Mouse (Mus musculus) heart, embryonic 12.5 days (tissue): ENCODE measurements around the gene Batf3. TPM values are rescaled to one million over a fixed set of nuclear protein-coding genes. Genes with fewer than 3 reads are reported as not detected.
A peak's percentile ranks its signal among the peaks of the same experiment; 100 is the strongest.
"Not testable (repeated sequence)": the region's sequence is repeated elsewhere in the genome, so short reads cannot be mapped to it uniquely, and the experiment has no call there.

Source experiments
- ATAC-seq: fragments of 200-750 bp; cut with Nextera tagmentation; 2 replicates; pipeline ENCODE4 v1.8.0; 2017; ENCODE audit warnings: moderate TSS enrichment, moderate library complexity; ENCODE audit not compliant: insufficient number of reproducible peaks, low FRiP score
- H3K27ac ChIP-seq: fragments of 300-500 bp; sonication (generic); 2 replicates; pipeline ENCODE4 v1.5.1; 2016; ENCODE audit warnings: mild to moderate bottlenecking, moderate library complexity; ENCODE audit not compliant: poor library complexity, severe bottlenecking
- H3K27me3 ChIP-seq: fragments of 300-500 bp; sonication (generic); replicated peaks from 2 replicates; pipeline ENCODE4 v1.6.1; 2016; ENCODE audit warnings: mild to moderate bottlenecking, moderate library complexity
- H3K36me3 ChIP-seq: fragments of 300-500 bp; sonication (generic); 2 replicates; pipeline ENCODE4 v1.6.1; 2016; ENCODE audit warnings: mild to moderate bottlenecking, moderate library complexity
- H3K4me1 ChIP-seq: fragments of 300-500 bp; sonication (generic); replicated peaks from 2 replicates; pipeline ENCODE4 v1.6.1; 2016; ENCODE audit warnings: mild to moderate bottlenecking
- H3K4me2 ChIP-seq: fragments of 300-500 bp; sonication (generic); 2 replicates; pipeline ENCODE4 v1.6.1; 2016; ENCODE audit warnings: mild to moderate bottlenecking, moderate library complexity
- H3K4me3 ChIP-seq: fragments of 300-500 bp; sonication (generic); 2 replicates; pipeline ENCODE4 v1.5.1; 2016; ENCODE audit warnings: mild to moderate bottlenecking
- H3K9ac ChIP-seq: fragments of 300-500 bp; sonication (generic); 2 replicates; pipeline ENCODE4 v1.6.1; 2016; ENCODE audit warnings: mild to moderate bottlenecking, moderate library complexity
- H3K9me3 ChIP-seq: fragments of 300-500 bp; sonication (generic); replicated peaks from 2 replicates; pipeline ENCODE4 v1.6.1; 2016; ENCODE audit warnings: mild to moderate bottlenecking, moderate library complexity
- WGBS: fragments of 180-500 bp; shearing (Covaris S2); methylation state at CpG from one replicate; pipeline ENCODE4 v1.1.7; 2016; 5-methylcytosine and 5-hydroxymethylcytosine counted together
- polyA plus RNA-seq: library from polyadenylated mRNA; unstranded; fragments of >200 nt; fragmentation: Nextera tagmentation; extraction: Ambion mirVana; gene quantifications from 2 replicates; pipeline ENCODE4 v1.2.1, GENCODE M21; 2016

Gene Batf3
- polyA plus RNA-seq, 1 experiment from 2014 or later, result 4.8 TPM

DNA sequence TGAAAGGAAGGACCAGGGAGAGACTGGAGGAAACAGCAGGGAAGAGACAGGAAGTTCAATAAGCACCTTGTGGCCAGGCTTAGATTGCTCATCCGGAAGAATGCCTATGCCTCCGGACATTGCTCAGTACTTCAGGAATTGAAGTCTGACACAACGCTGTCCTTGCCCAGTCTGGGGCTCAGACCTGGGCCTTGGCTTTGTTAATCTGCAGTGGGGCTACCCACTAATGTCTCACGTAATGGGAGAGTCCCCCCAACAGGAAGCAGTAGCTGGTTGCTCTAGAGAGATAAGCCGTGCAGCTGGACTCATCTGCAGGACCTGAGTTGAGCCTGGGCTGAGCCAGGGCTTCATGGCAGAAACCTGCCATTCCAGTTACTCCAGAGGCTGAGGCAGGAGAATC lies 35.3 kb downstream of the Batf3 start:
- Histone ChIP-seq H3K9ac (no peak overlapping the region), H3K9me3 (peaks cover 8% of the 10 kb centered on the region), H3K4me1 (peaks cover 16% of the 10 kb centered on the region; the same call in 1 of the 2 replicates), H3K27ac (no peak overlapping the region), H3K4me2 (no peak overlapping the region), H3K27me3 (no peaks in the 10 kb centered on the region), H3K4me3 (no peak overlapping the region), H3K36me3 (no peaks in the 10 kb centered on the region)
- ATAC-seq, result 0 out of 2 replicates have a peak, but pooled peaks have one; percentile 29
- 37% methylated on average over 5 of the region's 5 CpGs for WGBS

DNA sequence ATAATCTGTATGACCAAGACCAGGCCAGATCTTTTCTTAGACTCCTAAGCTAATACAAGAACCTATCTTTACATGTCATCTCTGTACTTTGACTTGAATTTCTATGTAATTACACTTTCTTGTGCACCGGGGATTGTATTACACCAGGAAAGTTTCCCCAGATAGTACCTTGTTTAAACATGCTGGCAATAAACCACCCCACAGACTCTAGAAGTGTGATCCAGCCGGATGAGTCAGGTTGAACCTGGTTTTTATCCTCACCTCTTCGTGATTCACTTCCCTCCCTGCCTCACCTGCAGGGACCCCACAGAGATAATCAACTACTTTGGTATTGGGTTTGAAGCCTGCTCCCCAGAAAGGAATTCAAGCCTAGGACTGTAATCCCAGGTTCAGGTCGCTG lies 37.8 kb downstream of the Batf3 start:
- H3K4me1 ChIP-seq, result peaks cover 27% of the 10 kb centered on the region
- no peak overlapping the region for H3K4me2 ChIP-seq
- 62% methylated on average over 4 of the region's 4 CpGs for WGBS
- H3K9ac ChIP-seq, result no peak overlapping the region
- H3K36me3 ChIP-seq, result no peaks in the 10 kb centered on the region
- H3K9me3 ChIP-seq, result no peaks in the 10 kb centered on the region
- ATAC-seq, result no peak
- H3K27me3 ChIP-seq, result no peaks in the 10 kb centered on the region
- no peak overlapping the region for H3K27ac ChIP-seq
- H3K4me3 ChIP-seq, result no peak overlapping the region

DNA sequence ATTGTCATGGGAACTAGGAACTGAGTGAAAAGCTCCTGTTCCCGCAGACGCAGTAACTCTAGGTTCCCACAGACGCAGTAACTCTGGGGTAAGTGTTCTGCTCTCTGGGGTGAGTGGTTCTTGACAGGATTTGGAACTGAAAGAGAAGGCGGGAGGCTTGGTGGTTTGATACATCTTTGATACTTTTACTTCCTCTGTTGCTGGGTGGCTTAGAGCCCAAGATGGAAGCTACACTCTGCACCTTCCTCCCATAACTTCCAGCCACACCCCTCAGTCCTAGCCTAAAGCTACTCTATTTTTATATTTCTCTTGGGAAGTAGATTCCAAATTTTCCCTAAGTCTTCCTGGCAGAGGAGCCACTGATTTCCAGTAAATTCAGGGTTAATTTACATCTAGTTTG lies 40.8 kb downstream of the Batf3 start:
- Histone ChIP-seq H3K4me1 (peaks cover 16% of the 10 kb centered on the region; the same call in 1 of the 2 replicates), H3K9ac (no peak overlapping the region), H3K27ac (peak overlapping the region; percentile 19; the same call in 1 of the 2 replicates), H3K4me3 (no peak overlapping the region), H3K36me3 (no peaks in the 10 kb centered on the region), H3K4me2 (no peak overlapping the region), H3K9me3 (0 out of 2 replicates have a peak, but pooled peaks cover 6% of the 10 kb centered on the region), H3K27me3 (no peaks in the 10 kb centered on the region)
- no peak for ATAC-seq
- 91% methylated on average over 4 of the region's 4 CpGs for WGBS

DNA sequence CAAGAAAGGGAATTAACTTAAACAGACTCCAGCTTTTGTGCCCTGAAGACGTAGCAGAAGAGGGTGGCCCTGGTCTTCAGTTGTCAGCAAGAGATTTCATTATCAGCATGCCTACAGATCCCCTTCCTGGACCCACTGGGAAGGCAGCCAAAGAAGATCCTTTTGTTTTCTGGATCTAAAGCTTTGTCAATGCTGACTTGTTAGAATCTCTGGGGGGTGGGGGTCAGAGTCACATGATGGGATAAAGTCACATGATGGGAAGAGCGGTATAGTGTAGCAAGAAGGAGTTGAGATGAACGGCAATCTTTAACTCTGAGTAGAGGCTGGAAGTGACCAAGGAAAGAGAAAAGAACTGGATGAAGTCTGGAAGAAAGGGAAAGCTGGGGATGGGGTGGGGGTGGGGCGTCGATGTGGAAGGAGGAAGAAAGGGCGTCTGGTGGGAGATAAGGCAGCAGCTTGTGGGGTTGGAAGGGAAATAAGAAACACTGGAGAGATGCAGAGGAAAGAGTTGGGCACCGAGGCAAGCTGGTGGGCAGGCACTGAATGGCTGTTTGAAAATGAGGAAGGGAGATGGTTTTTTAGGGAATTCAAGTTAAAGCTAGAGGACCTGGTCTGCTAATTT lies 41.3 kb downstream of the Batf3 start:
- H3K27me3 ChIP-seq, result no peaks in the 10 kb centered on the region
- WGBS, result 29% methylated on average over 7 of the region's 7 CpGs
- H3K27ac ChIP-seq, result peak overlapping the region; percentile 45; the same call in 1 of the 2 replicates
- ATAC-seq, result peak; percentile 53; the same call in 1 of the 2 replicates
- H3K9me3 ChIP-seq, result 0 out of 2 replicates have a peak, but pooled peaks cover 6% of the 10 kb centered on the region
- peaks cover 13% of the 10 kb centered on the region; the same call in 1 of the 2 replicates for H3K4me1 ChIP-seq
- no peaks in the 10 kb centered on the region for H3K36me3 ChIP-seq
- no peak overlapping the region for H3K9ac ChIP-seq
- H3K4me2 ChIP-seq, result peak overlapping the region; percentile 8; the same call in 1 of the 2 replicates
- H3K4me3 ChIP-seq, result no peak overlapping the region

DNA sequence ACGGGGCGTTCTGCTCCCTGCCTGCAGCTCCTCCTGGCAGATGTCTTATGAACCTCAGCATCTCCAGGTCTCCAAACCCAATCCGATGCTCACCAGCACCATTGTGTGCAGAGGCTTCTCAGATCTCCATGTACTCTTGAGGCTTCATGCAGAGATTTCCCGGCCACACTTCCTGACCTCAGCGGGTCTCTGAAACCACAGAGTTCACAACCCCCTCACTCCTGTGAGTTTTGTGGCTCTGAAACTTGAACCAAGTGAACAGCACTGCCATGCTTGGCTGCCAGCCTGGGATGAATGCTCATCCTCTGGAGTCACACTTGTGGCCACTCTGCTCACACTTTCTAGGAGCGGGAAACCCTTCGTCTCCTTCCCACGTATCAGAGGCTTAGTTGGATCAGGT lies 43.3 kb downstream of the Batf3 start:
- H3K9me3 ChIP-seq, result 0 out of 2 replicates have a peak, but pooled peaks cover 6% of the 10 kb centered on the region
- H3K36me3 ChIP-seq, result no peaks in the 10 kb centered on the region
- H3K27me3 ChIP-seq, result no peaks in the 10 kb centered on the region
- peaks cover 12% of the 10 kb centered on the region; the same call in 1 of the 2 replicates for H3K4me1 ChIP-seq
- H3K27ac ChIP-seq, result no peak overlapping the region
- no peak overlapping the region for H3K4me3 ChIP-seq
- 77% methylated on average over 8 of the region's 8 CpGs for WGBS
- ATAC-seq, result no peak
- H3K4me2 ChIP-seq, result no peak overlapping the region
- no peak overlapping the region for H3K9ac ChIP-seq

DNA sequence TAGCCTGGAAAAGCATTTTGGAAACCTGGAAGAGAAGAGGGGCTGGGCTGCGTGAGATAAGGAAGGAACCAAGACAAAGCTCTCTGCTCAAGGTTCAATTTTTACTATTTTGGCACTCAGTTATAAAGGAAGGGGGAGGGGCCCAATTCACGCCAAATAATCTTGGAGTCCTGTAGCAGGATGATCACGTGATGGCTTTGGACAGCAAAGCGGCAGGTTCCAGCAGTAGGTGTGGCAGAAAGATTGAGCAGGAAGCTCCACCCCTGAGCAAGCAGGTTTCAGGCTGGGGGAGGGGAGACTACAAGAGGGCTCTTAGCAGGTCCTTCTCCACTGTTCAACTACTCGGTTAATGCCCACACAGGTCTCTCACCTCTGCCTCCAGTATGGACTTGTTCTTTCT lies 51.8 kb downstream of the Batf3 start:
- H3K36me3 ChIP-seq, result not testable (repeated sequence)

DNA sequence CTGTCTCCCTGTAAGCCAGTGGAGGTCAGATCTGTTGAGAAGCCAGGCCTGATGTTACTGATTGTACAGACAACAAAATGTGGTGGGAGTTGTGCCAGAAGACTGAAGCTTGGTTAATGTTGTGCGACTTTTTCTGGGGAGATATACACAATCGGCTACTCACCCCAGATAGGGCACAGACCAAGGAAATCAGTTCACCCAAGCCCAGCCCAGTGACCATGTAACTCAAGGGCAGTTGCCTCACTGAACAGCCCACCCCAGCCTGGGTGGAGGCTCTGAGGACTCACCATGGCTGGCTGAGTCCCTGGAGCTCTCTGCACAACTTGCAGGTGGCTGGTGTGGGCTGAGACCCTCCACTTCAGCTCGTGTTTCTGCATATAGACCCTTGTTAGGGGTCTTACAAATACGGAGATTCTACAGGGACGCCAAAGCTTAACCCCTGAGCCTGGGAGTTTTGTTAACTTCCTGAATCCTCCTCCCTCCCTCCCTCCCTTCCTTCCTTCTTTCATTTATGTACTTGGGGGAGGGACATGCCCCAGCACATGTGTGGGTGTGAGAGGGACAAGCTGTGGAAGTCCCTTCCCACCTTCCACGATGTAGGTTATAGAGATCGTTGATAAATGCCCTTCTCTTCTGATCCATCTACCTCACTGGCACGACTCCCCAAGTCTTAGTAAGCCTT lies 53.4 kb downstream of the Batf3 start:
- WGBS, result 59% methylated on average over 8 of the region's 8 CpGs

More for the DNA sequence above, 51.8 kb downstream of the Batf3 start:
- not testable (repeated sequence) for H3K9ac ChIP-seq, H3K27ac ChIP-seq, ATAC-seq, H3K4me2 ChIP-seq, H3K27me3 ChIP-seq, H3K9me3 ChIP-seq, H3K4me3 ChIP-seq
- peaks cover 17% of the 10 kb centered on the region for H3K4me1 ChIP-seq
- WGBS, result 82% methylated on average over 5 of the region's 5 CpGs

DNA sequence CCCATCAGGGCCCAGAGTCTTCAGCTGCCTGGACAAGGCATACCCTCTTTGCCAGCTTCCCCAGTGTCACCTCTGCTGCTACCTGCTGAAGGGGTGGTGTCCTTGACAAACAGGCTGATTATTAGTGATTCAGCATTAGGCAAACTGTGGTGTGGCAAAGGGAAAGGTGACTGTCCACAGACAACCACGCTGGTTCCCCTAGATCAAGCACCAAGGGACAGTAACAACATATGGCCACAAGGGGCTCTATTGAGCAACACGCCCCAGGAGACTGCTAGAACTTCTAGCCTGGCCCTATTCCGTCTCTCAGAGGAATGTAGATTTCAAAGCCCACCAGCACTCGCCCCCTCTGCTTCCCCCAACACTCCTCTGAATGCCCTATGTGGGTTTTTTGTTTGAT lies 55.4 kb downstream of the Batf3 start:
- Histone ChIP-seq H3K9ac (no peak overlapping the region), H3K27ac (peak overlapping the region; percentile 88), H3K36me3 (peaks cover 7% of the 10 kb centered on the region; the same call in 1 of the 2 replicates), H3K4me2 (no peak overlapping the region), H3K4me3 (no peak overlapping the region), H3K4me1 (peaks cover 17% of the 10 kb centered on the region), H3K9me3 (peaks cover 23% of the 10 kb centered on the region), H3K27me3 (no peaks in the 10 kb centered on the region)
- ATAC-seq, result no peak
- 19% methylated on average over 4 of the region's 4 CpGs for WGBS

More for the DNA sequence above, 53.4 kb downstream of the Batf3 start:
- Histone ChIP-seq H3K27me3 (no peaks in the 10 kb centered on the region), H3K4me1 (peaks cover 17% of the 10 kb centered on the region), H3K9ac (no peak overlapping the region), H3K27ac (no peak overlapping the region; the same call in 1 of the 2 replicates), H3K9me3 (peaks cover 8% of the 10 kb centered on the region), H3K4me3 (no peak overlapping the region), H3K36me3 (no peaks in the 10 kb centered on the region), H3K4me2 (no peak overlapping the region)
- no peak for ATAC-seq

DNA sequence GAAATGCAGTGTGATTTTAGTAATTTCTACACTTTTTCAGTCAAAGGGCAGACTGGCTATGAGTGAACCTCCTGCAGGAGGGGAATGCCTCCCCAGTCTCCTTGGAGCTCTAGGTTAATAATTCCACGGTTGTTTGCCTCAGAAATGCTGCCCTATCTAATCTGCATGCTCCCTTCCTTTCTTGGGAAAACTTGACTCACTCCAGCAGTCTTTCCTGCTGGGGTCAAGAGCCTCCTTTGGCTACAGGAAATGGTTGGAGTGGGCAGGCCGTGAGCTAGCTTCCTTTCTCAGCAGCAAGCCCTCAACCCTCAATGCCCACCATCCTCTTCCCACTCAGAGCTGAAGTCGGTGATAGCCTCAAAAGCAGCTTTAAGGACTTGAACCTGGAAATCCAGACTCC lies 56.7 kb downstream of the Batf3 start:
- peak; percentile 81 for ATAC-seq
- peak overlapping the region; percentile 88 for H3K27ac ChIP-seq

More for the DNA sequence above, 56.7 kb downstream of the Batf3 start:
- peaks cover 18% of the 10 kb centered on the region for H3K9me3 ChIP-seq
- H3K4me2 ChIP-seq, result no peak overlapping the region
- no peaks in the 10 kb centered on the region for H3K27me3 ChIP-seq
- no peak overlapping the region for H3K9ac ChIP-seq
- H3K36me3 ChIP-seq, result peaks cover 7% of the 10 kb centered on the region; the same call in 1 of the 2 replicates
- WGBS, result 18% methylated on average over 3 of the region's 3 CpGs
- no peak overlapping the region for H3K4me3 ChIP-seq
- H3K4me1 ChIP-seq, result peaks cover 17% of the 10 kb centered on the region
